10 mouse cellular contexts compared by ENCODE assay signal in the genomic region with DNA sequence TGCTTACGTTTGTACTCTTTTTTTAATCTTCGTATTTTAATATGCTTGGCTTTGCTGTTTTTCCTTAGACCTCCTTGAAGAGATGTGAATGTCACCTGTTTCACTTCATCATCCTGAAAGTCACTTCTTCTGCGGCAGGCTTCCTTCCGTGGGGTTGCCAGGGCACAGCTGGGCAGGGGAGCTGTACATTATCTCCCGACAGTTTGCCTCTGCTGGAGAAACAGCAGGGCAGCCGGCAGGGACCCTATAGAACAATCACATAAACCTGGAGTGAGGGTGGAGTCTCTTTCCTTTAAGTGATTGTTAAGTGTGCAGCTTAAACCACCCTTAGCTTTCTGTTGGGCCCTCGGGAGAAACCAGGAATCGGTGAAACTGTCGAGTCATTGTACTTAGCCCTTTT. TPM values are rescaled to one million over a fixed set of nuclear protein-coding genes. Genes with fewer than 3 reads are reported as not detected.
DNase-seq lines count a peak whose midpoint lies in the region; ATAC-seq lines count a peak whose summit lies in the region.
"Had no signal": no experiment of that assay in that cellular context is flagged by ENCODE, and none has a peak within 500 bp of the region (broad histone marks: within the 10 kb centered on the region; RNA-seq: fewer than 3 reads in every experiment).

No protein-coding gene starts in this region.

- no peaks in the 10 kb centered on the region for H3K36me3 ChIP-seq in heart, embryonic 14.5 days (ENCODE audit: control insufficient read depth, insufficient read depth, low read length)
- H3K36me3 ChIP-seq in embryonic facial prominence, embryonic 15.5 days: no peaks in the 10 kb centered on the region
- H3K36me3 ChIP-seq: heart, embryonic 15.5 days had no signal

- H3K4me2 ChIP-seq in heart, embryonic 14.5 days (ENCODE audit: low read length): peak overlapping the region; percentile 45
- peak overlapping the region; percentile 31; the same call in 1 of the 2 replicates for H3K4me2 ChIP-seq in embryonic facial prominence, embryonic 15.5 days (replicated peaks)
- H3K4me2 ChIP-seq: heart, embryonic 15.5 days had no signal

- no peak for ATAC-seq in heart, embryonic 14.5 days (ENCODE audit: insufficient number of reproducible peaks, insufficient read depth, low FRiP score, low read depth)
- ATAC-seq in embryonic facial prominence, embryonic 15.5 days (ENCODE audit: insufficient number of reproducible peaks, low FRiP score, low TSS enrichment, low read depth): no peak

- no peak overlapping the region for H3K27ac ChIP-seq in heart, embryonic 14.5 days (replicated peaks in 1 of 2; ENCODE audit: control insufficient read depth in 1 of 2, insufficient read depth in 1 of 2, low read depth in 2 of 2, low read length in 2 of 2)
- H3K27ac ChIP-seq in embryonic facial prominence, embryonic 15.5 days (replicated peaks): peak overlapping the region; percentile 68
- H3K27ac ChIP-seq: heart, embryonic 15.5 days had no signal

- H3K4me3 ChIP-seq in heart, embryonic 14.5 days (ENCODE audit: control insufficient read depth in 1 of 2, insufficient read depth in 1 of 2, low read depth in 1 of 2, low read length in 2 of 2): no peak overlapping the region
- H3K4me3 ChIP-seq in embryonic facial prominence, embryonic 15.5 days (replicated peaks): no peak overlapping the region
- H3K4me3 ChIP-seq: heart, embryonic 15.5 days had no signal

- H3K27me3 ChIP-seq in heart, embryonic 14.5 days (ENCODE audit: control insufficient read depth, insufficient read depth, low read length): no peaks in the 10 kb centered on the region
- H3K27me3 ChIP-seq in embryonic facial prominence, embryonic 15.5 days: no peaks in the 10 kb centered on the region
- H3K27me3 ChIP-seq: heart, embryonic 15.5 days had no signal

- peaks cover 3 to 4% of the 10 kb centered on the region in 2 experiments; a peak in 3 of 4 replicates for H3K4me1 ChIP-seq in heart, embryonic 14.5 days (ENCODE audit: control insufficient read depth in 2 of 2, insufficient read depth in 2 of 2, low read length in 2 of 2)
- peaks cover 12% of the 10 kb centered on the region for H3K4me1 ChIP-seq in embryonic facial prominence, embryonic 15.5 days

- H3K9ac ChIP-seq in heart, embryonic 14.5 days (ENCODE audit: low read length): no peak overlapping the region
- H3K9ac ChIP-seq in embryonic facial prominence, embryonic 15.5 days: no peak overlapping the region
- H3K9ac ChIP-seq: heart, embryonic 15.5 days had no signal

- no peaks in the 10 kb centered on the region for H3K9me3 ChIP-seq in heart, embryonic 14.5 days (ENCODE audit: control insufficient read depth, low read length)
- H3K9me3 ChIP-seq in embryonic facial prominence, embryonic 15.5 days (replicated peaks): no peaks in the 10 kb centered on the region
- H3K9me3 ChIP-seq: heart, embryonic 15.5 days had no signal

- WGBS in heart, embryonic 14.5 days: 32% methylated on average over 9 of the region's 9 CpGs
- WGBS in embryonic facial prominence, embryonic 15.5 days: 19% methylated on average over 9 of the region's 9 CpGs

- intact Hi-C loops in heart, postnatal 14 days (cut with DNase I): no loop called here

- DNase-seq in heart, postnatal 14 days: no peak
- peak; percentile 20 to 22 for DNase-seq in thymus, postnatal 36 days
- DNase-seq in thymus, postnatal 25 days: no peak
- no peak for DNase-seq in adrenal gland, postnatal 36 days
- no peak for DNase-seq in right cerebral cortex, adult 2 months (ENCODE audit: low spot score in 2 of 2)
- DNase-seq: cerebellum, postnatal 10 days; lung, adult 18-20 months had no signal

RNA-seq across cellular contexts. Expression of a gene that starts 11.1 kb away (rescaled TPM):
- 26.6 and 27.2 TPM in 2 replicates for polyA plus RNA-seq in heart, embryonic 14.5 days (2014; fragmentation: Nextera tagmentation; extraction: Ambion mirVana)
- total RNA-seq in heart, postnatal 14 days (2021): 10 to 100 TPM; 12.3 to 15.0 TPM
- polyA plus RNA-seq in embryonic facial prominence, embryonic 15.5 days (2015; fragmentation: Nextera tagmentation; extraction: Ambion mirVana): 38.8 and 43.7 TPM in 2 replicates
- total RNA-seq in adrenal gland, postnatal 36 days (2021): 10 to 100 TPM; 13.7 to 23.8 TPM

Comparison
In these comparisons a context has a peak if more than half of its experiments do, and no peak if none do; other contexts are left out.
1. DNase-seq: peak in thymus, postnatal 36 days (2 of 2); none in heart, postnatal 14 days (0 of 2), thymus, postnatal 25 days (single experiment), adrenal gland, postnatal 36 days (0 of 2) and right cerebral cortex, adult 2 months (0 of 2).